Mouse (Mus musculus): ENCODE measurements around the gene Lce3b. TPM values are rescaled to one million over a fixed set of nuclear protein-coding genes. Genes with fewer than 3 reads are reported as not detected.

Gene Lce3b
- total RNA-seq (2014; rRNA removed) (not detected in 2 replicates), polyA plus RNA-seq (2015; fragmentation: Nextera tagmentation; extraction: Ambion mirVana) (not detected in 2 replicates)

- WGBS = 60% methylated on average over 2 of the region's 2 CpGs
- Histone ChIP-seq H3K36me3 (ENCODE audit: insufficient read depth, low read length) (no peaks in the 10 kb centered on the region), H3K4me2 (ENCODE audit: low read depth, low read length, poor library complexity, severe bottlenecking) (no peak within 1 kb of the TSS), H3K4me3 (ENCODE audit: low read depth, low read length) (no peak within 1 kb of the TSS), H3K9me3 (ENCODE audit: low read length) (no peaks in the 10 kb centered on the region), H3K4me1 (ENCODE audit: insufficient read depth, low read length) (no peaks in the 10 kb centered on the region), H3K27ac (ENCODE audit: low read depth, low read length) (no peak within 1 kb of the TSS), H3K9ac (replicated peaks; ENCODE audit: low read length, poor library complexity, severe bottlenecking) (no peak within 1 kb of the TSS), H3K27me3 (ENCODE audit: insufficient read depth, low read length) (no peaks in the 10 kb centered on the region)
- DNase-seq (ENCODE audit: low spot score) (no peak), ATAC-seq (ENCODE audit: low FRiP score) (no peak)
- no peak for TF ChIP-seq CTCF (IDR thresholded peaks at IDR 0.05)
Measured at GRCm38 (mm10) chr3:92932679-92933078, at the start of gene Lce3b. TSS of gene Lce3b (plus strand) at chr3:92932979.

GRCm38 (mm10) chr3:92894063-92894462, 38.7 kb upstream of the Lce3b start:
- H3K9me3 ChIP-seq (ENCODE audit: low read length) = no peaks in the 10 kb centered on the region
- H3K27ac ChIP-seq (ENCODE audit: low read depth, low read length) = no peak overlapping the region
- no peak overlapping the region for H3K4me2 ChIP-seq (ENCODE audit: low read depth, low read length, poor library complexity, severe bottlenecking)
- no peaks in the 10 kb centered on the region for H3K36me3 ChIP-seq (ENCODE audit: insufficient read depth, low read length)
- 0 out of 2 replicates have a peak, but pooled peaks have one; percentile 20 for ATAC-seq (ENCODE audit: low FRiP score)
- peak; percentile 5 for DNase-seq (ENCODE audit: low spot score)
- no peak overlapping the region for H3K4me3 ChIP-seq (ENCODE audit: low read depth, low read length)
- no peak overlapping the region for H3K9ac ChIP-seq (replicated peaks; ENCODE audit: low read length, poor library complexity, severe bottlenecking)
- 65% methylated on average over 3 of the region's 3 CpGs for WGBS
- no peak for TF ChIP-seq CTCF (IDR thresholded peaks at IDR 0.05)
- no peaks in the 10 kb centered on the region for H3K27me3 ChIP-seq (ENCODE audit: insufficient read depth, low read length)
- no peaks in the 10 kb centered on the region for H3K4me1 ChIP-seq (ENCODE audit: insufficient read depth, low read length)

GRCm38 (mm10) chr3:92894489-92894888, 38.3 kb upstream of the Lce3b start:
- Histone ChIP-seq H3K4me3 (ENCODE audit: low read depth, low read length) (no peak overlapping the region), H3K4me2 (ENCODE audit: low read depth, low read length, poor library complexity, severe bottlenecking) (no peak overlapping the region), H3K27me3 (ENCODE audit: insufficient read depth, low read length) (no peaks in the 10 kb centered on the region), H3K27ac (ENCODE audit: low read depth, low read length) (no peak overlapping the region), H3K4me1 (ENCODE audit: insufficient read depth, low read length) (no peaks in the 10 kb centered on the region), H3K9ac (replicated peaks; ENCODE audit: low read length, poor library complexity, severe bottlenecking) (no peak overlapping the region), H3K36me3 (ENCODE audit: insufficient read depth, low read length) (no peaks in the 10 kb centered on the region), H3K9me3 (ENCODE audit: low read length) (no peaks in the 10 kb centered on the region)
- DNase-seq (ENCODE audit: low spot score) (no peak), ATAC-seq (ENCODE audit: low FRiP score) (peak; percentile 16; the same call in 1 of the 2 replicates)
- no peak for TF ChIP-seq CTCF (IDR thresholded peaks at IDR 0.05)
- 75% methylated on average over 1 of the region's 1 CpGs for WGBS

- DNase-seq (ENCODE audit: low spot score) (no peak), ATAC-seq (ENCODE audit: low FRiP score) (no peak)
- peak; percentile 64 for TF ChIP-seq CTCF (IDR thresholded peaks at IDR 0.05)
- no peaks in the 10 kb centered on the region for H3K9me3 ChIP-seq (ENCODE audit: low read length)
- H3K27me3 ChIP-seq (ENCODE audit: insufficient read depth, low read length) = no peaks in the 10 kb centered on the region
- no peaks in the 10 kb centered on the region for H3K36me3 ChIP-seq (ENCODE audit: insufficient read depth, low read length)
- H3K9ac ChIP-seq (replicated peaks; ENCODE audit: low read length, poor library complexity, severe bottlenecking) = no peak overlapping the region
- H3K27ac ChIP-seq (ENCODE audit: low read depth, low read length) = no peak overlapping the region
- H3K4me2 ChIP-seq (ENCODE audit: low read depth, low read length, poor library complexity, severe bottlenecking) = no peak overlapping the region
- H3K4me1 ChIP-seq (ENCODE audit: insufficient read depth, low read length) = no peaks in the 10 kb centered on the region
- H3K4me3 ChIP-seq (ENCODE audit: low read depth, low read length) = no peak overlapping the region
- 21% methylated on average over 3 of the region's 3 CpGs for WGBS
Measured at GRCm38 (mm10) chr3:92902992-92903391, 29.8 kb upstream of the Lce3b start.

- 36% methylated on average over 4 of the region's 4 CpGs for WGBS
- no peaks in the 10 kb centered on the region for H3K27me3 ChIP-seq (ENCODE audit: insufficient read depth, low read length)
- H3K27ac ChIP-seq (ENCODE audit: low read depth, low read length) = no peak overlapping the region
- ATAC-seq (ENCODE audit: low FRiP score) = no peak; the same call in 1 of the 2 replicates
- H3K9ac ChIP-seq (replicated peaks; ENCODE audit: low read length, poor library complexity, severe bottlenecking) = no peak overlapping the region
- no peaks in the 10 kb centered on the region for H3K36me3 ChIP-seq (ENCODE audit: insufficient read depth, low read length)
- no peaks in the 10 kb centered on the region for H3K9me3 ChIP-seq (ENCODE audit: low read length)
- peak; percentile 76 for TF ChIP-seq CTCF (IDR thresholded peaks at IDR 0.05)
- peak; percentile 76 for DNase-seq (ENCODE audit: low spot score)
- no peak overlapping the region for H3K4me2 ChIP-seq (ENCODE audit: low read depth, low read length, poor library complexity, severe bottlenecking)
- no peak overlapping the region for H3K4me3 ChIP-seq (ENCODE audit: low read depth, low read length)
- H3K4me1 ChIP-seq (ENCODE audit: insufficient read depth, low read length) = no peaks in the 10 kb centered on the region
Measured at GRCm38 (mm10) chr3:92903640-92904039, 29.1 kb upstream of the Lce3b start.

- Histone ChIP-seq H3K9me3 (ENCODE audit: low read length) (no peaks in the 10 kb centered on the region), H3K4me3 (ENCODE audit: low read depth, low read length) (no peak overlapping the region), H3K27ac (ENCODE audit: low read depth, low read length) (no peak overlapping the region), H3K4me2 (ENCODE audit: low read depth, low read length, poor library complexity, severe bottlenecking) (no peak overlapping the region), H3K4me1 (ENCODE audit: insufficient read depth, low read length) (no peaks in the 10 kb centered on the region), H3K27me3 (ENCODE audit: insufficient read depth, low read length) (no peaks in the 10 kb centered on the region), H3K36me3 (ENCODE audit: insufficient read depth, low read length) (no peaks in the 10 kb centered on the region), H3K9ac (replicated peaks; ENCODE audit: low read length, poor library complexity, severe bottlenecking) (no peak overlapping the region)
- WGBS = 51% methylated on average over 3 of the region's 3 CpGs
- ATAC-seq (ENCODE audit: low FRiP score) = no peak
- no peak for TF ChIP-seq CTCF (IDR thresholded peaks at IDR 0.05)
- no peak for DNase-seq (ENCODE audit: low spot score)
Measured at GRCm38 (mm10) chr3:92905182-92905581, 27.6 kb upstream of the Lce3b start.
